Mouse (Mus musculus) megakaryocyte, embryonic 14.5 days (primary cell): ENCODE measurements around the gene Tm2d1.

Source experiments
- FLI1 ChIP-seq: IDR thresholded peaks from 2 replicates; pipeline ENCODE4 v1.6.1; 2012; ENCODE audit warnings: low read length, inconsistent platforms, mixed read lengths
- GATA1 ChIP-seq: IDR thresholded peaks from 3 replicates; pipeline ENCODE4 v1.6.1; 2012; ENCODE audit warnings: mixed read lengths, low read length, inconsistent platforms, borderline replicate concordance

- TF ChIP-seq GATA1 (no peak), FLI1 (no peak)
Measured at GRCm38 (mm10) chr4:98358034-98358809, 24.9 kb downstream of the Tm2d1 start.
